In genomic region chr3:134243850-134244247, GRCm38 (mm10) we compare ENCODE assay signal across 14 mouse cellular contexts. TPM values are rescaled to one million over a fixed set of nuclear protein-coding genes. Genes with fewer than 3 reads are reported as not detected.
DNase-seq lines count a peak whose midpoint lies in the region; ATAC-seq and TF ChIP-seq lines count a peak whose summit lies in the region.
"Had no signal": no experiment of that assay in that cellular context is flagged by ENCODE, and none has a peak within 500 bp of the region (broad histone marks: within the 10 kb centered on the region; RNA-seq: fewer than 3 reads in every experiment).

No protein-coding gene starts in this region.

- WGBS in hindbrain, embryonic 15.5 days = 18% methylated on average over 3 of the region's 3 CpGs
- 21% methylated on average over 3 of the region's 3 CpGs for WGBS in midbrain, postnatal 0 days

- no peak overlapping the region for H3K9ac ChIP-seq in hindbrain, embryonic 15.5 days
- H3K9ac ChIP-seq in midbrain, postnatal 0 days (replicated peaks; ENCODE audit: low read length, poor library complexity, severe bottlenecking) = no peak overlapping the region

- intact Hi-C loops in heart, postnatal 36 days (cut with DNase I) = loop anchor here (5.0 to 10.0 kb wide), 3 partner anchors 93 to 699 kb away; partner anchors contain the start of gene Tet2
- intact Hi-C loops in gastrocnemius, postnatal 14 days (cut with DNase I; ENCODE audit: low total_unique reads) = no loop called here

- peaks cover 26% of the 10 kb centered on the region for H3K4me1 ChIP-seq in hindbrain, embryonic 15.5 days (replicated peaks)
- peaks cover 15% of the 10 kb centered on the region; the same call in 1 of the 2 replicates for H3K4me1 ChIP-seq in midbrain, postnatal 0 days (ENCODE audit: insufficient read depth, low read length)

- H3K27me3 ChIP-seq in hindbrain, embryonic 15.5 days = no peaks in the 10 kb centered on the region
- no peaks in the 10 kb centered on the region for H3K27me3 ChIP-seq in midbrain, postnatal 0 days (ENCODE audit: insufficient read depth, low read length)

- no peak for TF ChIP-seq CTCF in midbrain, postnatal 0 days (IDR thresholded peaks at IDR 0.05)

- H3K36me3 ChIP-seq in hindbrain, embryonic 15.5 days = no peaks in the 10 kb centered on the region
- no peaks in the 10 kb centered on the region for H3K36me3 ChIP-seq in midbrain, postnatal 0 days (ENCODE audit: insufficient read depth, low read length)

- peak; percentile 11 for DNase-seq in adrenal gland, postnatal 14 days
- DNase-seq in adrenal gland, adult 8-10 months = no peak
- peak; percentile 80 for DNase-seq in embryo, embryonic 10 days (ENCODE audit: low spot score)
- no peak for DNase-seq in midbrain, postnatal 0 days (ENCODE audit: low spot score)
- DNase-seq in heart, postnatal 36 days = no peak
- DNase-seq in gastrocnemius, postnatal 14 days = no peak
- DNase-seq in urinary bladder, postnatal 4 days (ENCODE audit: low spot score in 2 of 2) = no peak
- DNase-seq: cerebellum, adult 11 months; heart, postnatal 14 days; kidney, adult 18-20 months; layer of hippocampus, adult 9-11 months; right cerebral cortex, adult 18-20 months had no signal

- H3K4me3 ChIP-seq in hindbrain, embryonic 15.5 days = no peak overlapping the region
- 0 out of 2 replicates have a peak overlapping the region, but pooled peaks have one; percentile 11 for H3K4me3 ChIP-seq in midbrain, postnatal 0 days (ENCODE audit: low read depth, low read length)

- H3K4me2 ChIP-seq in hindbrain, embryonic 15.5 days = peak overlapping the region; percentile 32
- H3K4me2 ChIP-seq in midbrain, postnatal 0 days (ENCODE audit: low read depth, low read length, poor library complexity, severe bottlenecking) = peak overlapping the region; percentile 86

- no peak overlapping the region for H3K27ac ChIP-seq in hindbrain, embryonic 15.5 days (replicated peaks)
- no peak overlapping the region for H3K27ac ChIP-seq in midbrain, postnatal 0 days (ENCODE audit: low read depth, low read length)

- H3K9me3 ChIP-seq in hindbrain, embryonic 15.5 days = no peaks in the 10 kb centered on the region
- H3K9me3 ChIP-seq in midbrain, postnatal 0 days (ENCODE audit: low read length) = no peaks in the 10 kb centered on the region

- ATAC-seq in hindbrain, embryonic 15.5 days (ENCODE audit: low FRiP score, low read depth) = no peak
- ATAC-seq in midbrain, postnatal 0 days (ENCODE audit: low FRiP score) = no peak

RNA-seq across cellular contexts. Expression of gene Cxxc4, which starts 7.6 kb away (rescaled TPM):
- 5.8 and 8.0 TPM in 2 replicates for total RNA-seq in adrenal gland, postnatal 14 days (2021)
- 1 to 10 TPM; 4.8 to 9.0 (median 7.5) TPM for total RNA-seq in adrenal gland, adult 8-10 months (2022)
- 26.5 and 27.5 TPM in 2 replicates for polyA plus RNA-seq in hindbrain, embryonic 15.5 days (2015; fragmentation: Nextera tagmentation; extraction: Ambion mirVana)
- total RNA-seq in midbrain, postnatal 0 days (2014; rRNA removed) = 55.6 and 64.3 TPM in 2 replicates
- 35.9 and 39.6 TPM in 2 replicates for polyA plus RNA-seq in midbrain, postnatal 0 days (2015; fragmentation: Nextera tagmentation; extraction: Ambion mirVana)
- total RNA-seq in heart, postnatal 36 days (2021) = 1 to 10 TPM; 2.2 to 2.5 TPM
- total RNA-seq in gastrocnemius, postnatal 14 days (2021) = under 1 TPM; 0.66 to 0.75 TPM
- total RNA-seq: granulocyte monocyte progenitor cell, adult 5-6 weeks had no signal

Comparison
In these comparisons a context has a peak if more than half of its experiments do, and no peak if none do; other contexts are left out.
1. DNase-seq: peak in adrenal gland, postnatal 14 days (single experiment) and embryo, embryonic 10 days (single experiment); none in adrenal gland, adult 8-10 months (single experiment), midbrain, postnatal 0 days (single experiment), heart, postnatal 36 days (0 of 2), gastrocnemius, postnatal 14 days (single experiment) and urinary bladder, postnatal 4 days (0 of 2).